Mouse (Mus musculus) midbrain, embryonic 10.5 days (tissue): ENCODE measurements at regions not wholly inside any gene's neighbourhood (a gene's known extent, or its start where the extent isn't known, plus 50 kb on each side); places are given as distances from the start of the nearest gene placed in this dataset.
A peak's percentile ranks its signal among the peaks of the same experiment; 100 is the strongest.

Source experiments
- DNase-seq: peaks from one replicate; pipeline ENCODE4 v3.0.0-alpha.2; 2017; ENCODE audit warnings: low spot score
- H3K27ac ChIP-seq: fragments of 300-500 bp; sonication (generic); replicated peaks from 2 replicates; pipeline ENCODE4 v1.5.1; 2016; ENCODE audit warnings: mild to moderate bottlenecking
- H3K27me3 ChIP-seq: fragments of 300-500 bp; sonication (generic); 2 replicates; pipeline ENCODE4 v1.6.1; 2016; ENCODE audit warnings: low read depth, mild to moderate bottlenecking; ENCODE audit not compliant: poor library complexity, severe bottlenecking
- H3K36me3 ChIP-seq: fragments of 300-500 bp; sonication (generic); 2 replicates; pipeline ENCODE4 v1.6.1; 2016; ENCODE audit warnings: mild to moderate bottlenecking, moderate library complexity
- H3K4me1 ChIP-seq: fragments of 300-500 bp; sonication (generic); 2 replicates; pipeline ENCODE4 v1.6.1; 2016
- H3K4me3 ChIP-seq: fragments of 300-500 bp; sonication (generic); 2 replicates; pipeline ENCODE4 v1.5.1; 2016; ENCODE audit warnings: mild to moderate bottlenecking, moderate library complexity
- H3K9me3 ChIP-seq: fragments of 300-500 bp; sonication (generic); replicated peaks from 2 replicates; pipeline ENCODE4 v1.6.1; 2016; ENCODE audit warnings: mild to moderate bottlenecking
- WGBS: fragments of 180-500 bp; shearing (Covaris S2); methylation state at CpG from one replicate; pipeline ENCODE4 v1.1.7; 2016; 5-methylcytosine and 5-hydroxymethylcytosine counted together

DNA sequence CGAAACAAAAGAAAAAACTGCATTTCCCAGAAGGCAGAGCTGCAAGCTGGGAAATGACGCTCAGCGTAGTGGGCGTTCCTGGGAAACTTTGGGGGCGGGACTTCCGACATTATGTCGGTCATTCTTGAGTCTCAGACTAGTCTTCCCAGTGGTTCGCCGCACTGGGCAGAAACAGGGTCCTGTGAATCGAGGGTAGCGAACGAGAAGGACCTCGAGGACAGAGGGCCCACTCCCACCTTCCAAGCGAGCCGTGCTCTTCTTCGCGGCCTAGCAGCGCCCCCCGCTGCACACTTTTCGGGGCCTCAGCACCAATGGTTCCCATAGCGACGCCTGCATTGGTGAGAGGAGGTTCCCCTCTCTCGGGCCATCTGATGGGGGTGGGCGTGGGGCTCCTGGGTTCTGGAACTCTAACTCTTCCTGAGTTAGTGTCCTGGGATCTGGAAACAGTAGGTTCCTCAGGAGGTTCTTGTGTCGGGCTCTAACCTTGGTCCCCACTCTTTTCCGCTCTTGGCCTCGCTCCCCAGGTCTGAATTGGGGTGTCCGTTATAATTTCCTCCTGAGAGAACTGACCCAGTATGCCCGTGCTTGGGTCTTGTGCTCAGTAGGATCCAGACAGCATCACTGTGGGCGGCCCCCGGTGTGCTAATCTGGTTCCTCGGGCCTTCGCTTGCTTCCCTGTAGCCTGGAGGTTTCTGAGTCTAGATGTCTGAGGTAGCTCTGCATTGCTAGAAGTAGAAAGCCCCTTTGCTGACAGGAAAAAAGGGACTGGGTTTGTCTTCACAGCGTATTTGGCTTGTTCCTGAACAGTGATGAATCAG lies 52.8 kb upstream of the Gramd1a start:
- Histone ChIP-seq H3K36me3 (peaks cover 19% of the 10 kb centered on the region), H3K27me3 (no peaks in the 10 kb centered on the region), H3K27ac (peak overlapping the region; percentile 85), H3K4me1 (peaks cover 9% of the 10 kb centered on the region), H3K4me3 (peak overlapping the region; percentile 69), H3K9me3 (peaks cover 11% of the 10 kb centered on the region; the same call in 1 of the 2 replicates)
- WGBS = 33% methylated on average over 34 of the region's 34 CpGs
- DNase-seq = peak; percentile 67

GRCm38 (mm10) chr7:31207563-31208236 lies 52.0 kb upstream of the Gramd1a start:
- DNase-seq = no peak
- Histone ChIP-seq H3K4me3 (peak overlapping the region; percentile 69), H3K27me3 (no peaks in the 10 kb centered on the region), H3K27ac (peak overlapping the region; percentile 85; the same call in 1 of the 2 replicates), H3K36me3 (peaks cover 19% of the 10 kb centered on the region), H3K4me1 (peaks cover 9% of the 10 kb centered on the region), H3K9me3 (peaks cover 14% of the 10 kb centered on the region; the same call in 1 of the 2 replicates)
- 75% methylated on average over 13 of the region's 13 CpGs for WGBS
